Mouse (Mus musculus) adrenal gland, adult 18-20 months (tissue): Measurements from ENCODE around the gene Slc51b. TPM values are rescaled to one million over a fixed set of nuclear protein-coding genes. Genes with fewer than 3 reads are reported as not detected.
A peak's percentile ranks its signal among the peaks of the same experiment; 100 is the strongest.

Experiments used
- DNase-seq, 2 experiments: peaks; one replicate each; pipeline ENCODE4 v3.0.0; 2021 to 2022; ENCODE audit warnings: low spot score in 2 of 2
- long read RNA-seq, 2 experiments: library from polyadenylated mRNA; stranded (forward); transcript quantifications; one replicate each; pipeline ENCODE4 v2.0.0; 2021
- total RNA-seq, 2 experiments: library from RNA; stranded (reverse); gene quantifications; 1 replicate in 1 of 2; 2 replicates in 1 of 2; pipeline ENCODE4 v1.2.3; 2021

Slc51b gene
- not detected for total RNA-seq
- long read RNA-seq, experiment 1: 0 reads
- long read RNA-seq, experiment 2: 0 reads

DNA sequence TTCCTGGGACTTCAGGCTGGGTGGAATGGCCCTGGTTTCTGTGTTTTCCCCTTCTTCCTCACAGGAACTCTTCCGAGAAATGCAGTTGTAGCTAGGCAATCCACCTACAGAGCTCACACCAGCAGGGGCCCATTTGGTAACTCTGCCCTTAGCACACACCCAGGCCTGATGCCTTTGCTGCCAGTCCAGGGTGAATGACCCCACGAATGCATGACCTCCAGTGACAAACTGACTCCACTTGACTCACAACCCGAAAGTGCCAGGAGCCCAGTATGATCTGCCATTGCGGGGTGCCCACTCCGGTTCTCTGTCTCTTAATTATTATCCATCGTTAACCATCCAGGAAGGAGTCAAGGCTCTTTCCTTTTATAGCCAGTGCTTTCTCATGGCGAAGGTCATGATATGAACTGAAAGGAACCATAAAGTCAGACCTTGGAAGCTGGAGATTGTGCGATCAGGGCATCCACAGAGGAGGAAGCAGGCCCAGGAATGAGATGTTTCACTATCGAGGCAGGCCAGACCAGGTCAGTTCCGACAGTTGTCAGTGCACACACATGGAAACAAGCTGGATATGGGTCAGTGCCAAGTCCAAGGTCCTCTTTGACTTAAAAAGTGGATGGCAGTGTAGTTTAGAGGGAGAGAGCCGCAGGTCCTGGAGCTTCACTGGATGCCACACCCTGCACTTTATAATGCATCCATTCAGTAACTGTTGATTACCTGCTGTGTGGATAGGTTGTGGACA, at the start of gene Slc51b:
Slc51b (minus strand) TSS at position 196 of the 742 bp plus-strand sequence.
- DNase-seq: no peak

DNA sequence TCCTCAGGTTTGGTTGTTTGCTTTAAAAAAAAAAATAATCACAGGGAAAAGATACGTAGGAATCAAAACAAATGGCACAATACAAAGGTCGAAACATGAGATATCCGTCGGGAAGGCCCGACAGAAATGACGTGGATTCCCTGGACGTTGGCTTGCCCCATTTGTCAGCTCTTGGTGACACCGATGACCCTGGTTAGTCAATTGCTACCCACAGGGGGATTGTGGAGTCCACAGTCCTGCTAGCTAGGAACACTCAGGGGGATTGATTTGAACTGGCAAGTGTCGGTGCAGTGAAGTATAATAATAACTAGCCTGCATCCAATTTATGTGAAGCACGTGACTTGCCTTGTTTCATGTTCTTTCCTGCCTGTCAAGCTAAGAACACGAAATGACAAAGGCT, 44.9 kb upstream of the Slc51b start:
- no peak for DNase-seq

DNA sequence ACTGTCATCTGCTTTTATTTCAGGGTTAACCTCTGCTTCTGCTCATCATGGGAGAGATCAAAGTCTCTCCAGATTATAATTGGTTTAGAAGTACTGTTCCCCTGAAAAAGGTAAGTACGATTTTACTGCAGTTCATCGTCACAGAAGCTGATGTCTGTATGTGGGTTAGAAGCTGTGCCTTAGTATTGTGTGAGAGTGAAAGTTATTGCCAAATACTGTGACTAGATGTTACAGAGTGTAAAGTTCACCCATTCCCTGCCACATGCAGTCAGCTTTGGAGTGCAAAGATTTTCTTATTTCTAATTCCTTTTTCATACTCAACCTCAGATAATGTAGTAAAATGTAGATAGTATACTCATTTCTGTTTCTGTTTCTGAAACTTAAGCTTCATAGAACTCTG, 42.5 kb upstream of the Slc51b start:
- no peak for DNase-seq

GRCm38 (mm10) chr9:65464161-65464560, 41.4 kb upstream of the Slc51b start:
- peak; percentile 46 to 51 for DNase-seq

GRCm38 (mm10) chr9:65462544-65462943, 39.8 kb upstream of the Slc51b start:
- no peak for DNase-seq

GRCm38 (mm10) chr9:65460732-65461442, 38.1 kb upstream of the Slc51b start, which contains the start of gene Spg21:
Spg21 (plus strand) TSS chr9:65460947.
- peak; percentile 97 to 98 for DNase-seq

GRCm38 (mm10) chr9:65460198-65460597, 37.4 kb upstream of the Slc51b start:
- no peak for DNase-seq

- no peak for DNase-seq
Measured at GRCm38 (mm10) chr9:65458975-65459374, 36.2 kb upstream of the Slc51b start.

- no peak for DNase-seq
Measured at GRCm38 (mm10) chr9:65447951-65448350, 25.2 kb upstream of the Slc51b start.

DNA sequence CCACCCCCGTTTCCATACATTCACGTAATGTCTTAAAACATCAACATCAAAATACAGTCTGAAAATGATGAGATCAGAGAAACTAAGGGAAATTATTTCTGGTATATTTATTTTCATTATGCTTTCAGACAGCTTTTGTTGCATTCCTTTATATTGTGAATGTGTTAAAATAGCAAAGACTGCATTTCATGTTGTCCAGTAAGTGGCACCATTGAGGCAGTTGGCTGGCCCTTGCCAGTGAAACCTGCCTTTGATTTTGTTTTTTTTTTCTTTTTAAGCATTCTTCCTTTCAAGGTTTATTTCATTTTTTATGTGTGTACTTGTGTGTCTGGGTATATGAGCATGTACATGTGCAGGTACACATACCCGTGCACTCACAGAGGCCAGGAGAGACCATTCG, 21.9 kb upstream of the Slc51b start:
- DNase-seq: no peak

GRCm38 (mm10) chr9:65435671-65436301, 13.0 kb upstream of the Slc51b start, which contains the start of gene Mtfmt:
Mtfmt (plus strand) TSS chr9:65435782.
- peak; percentile 92 to 94 for DNase-seq

GRCm38 (mm10) chr9:65435211-65435610, 12.5 kb upstream of the Slc51b start:
- DNase-seq: no peak

GRCm38 (mm10) chr9:65434140-65434539, 11.4 kb upstream of the Slc51b start:
- DNase-seq: peak; percentile 39 to 63

DNA sequence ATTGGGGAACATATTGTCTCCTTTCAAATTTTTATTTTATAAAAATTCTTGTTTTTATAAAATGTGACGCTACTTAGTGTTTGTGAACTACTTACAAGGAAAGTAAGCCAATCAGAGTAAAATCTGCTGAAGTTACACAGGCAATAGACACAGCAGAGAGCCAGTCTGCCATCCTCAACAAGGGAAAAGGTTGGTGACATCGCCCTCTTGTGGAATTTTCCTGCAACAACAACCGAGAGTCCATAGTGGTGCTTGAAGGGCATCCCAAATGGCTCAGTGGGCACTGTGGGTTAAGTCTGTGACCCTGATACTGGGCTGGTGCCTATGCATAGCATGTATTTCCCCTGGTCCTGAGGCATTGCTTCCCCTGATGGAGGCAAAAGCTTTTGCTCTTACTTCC, 9.5 kb upstream of the Slc51b start:
- DNase-seq: peak; percentile 78 to 85

GRCm38 (mm10) chr9:65430921-65431320, 8.2 kb upstream of the Slc51b start:
- no peak for DNase-seq

- DNase-seq: no peak
Measured at GRCm38 (mm10) chr9:65430401-65430800, 7.6 kb upstream of the Slc51b start.

- DNase-seq: no peak
Measured at GRCm38 (mm10) chr9:65428003-65428402, 5.2 kb upstream of the Slc51b start.

DNA sequence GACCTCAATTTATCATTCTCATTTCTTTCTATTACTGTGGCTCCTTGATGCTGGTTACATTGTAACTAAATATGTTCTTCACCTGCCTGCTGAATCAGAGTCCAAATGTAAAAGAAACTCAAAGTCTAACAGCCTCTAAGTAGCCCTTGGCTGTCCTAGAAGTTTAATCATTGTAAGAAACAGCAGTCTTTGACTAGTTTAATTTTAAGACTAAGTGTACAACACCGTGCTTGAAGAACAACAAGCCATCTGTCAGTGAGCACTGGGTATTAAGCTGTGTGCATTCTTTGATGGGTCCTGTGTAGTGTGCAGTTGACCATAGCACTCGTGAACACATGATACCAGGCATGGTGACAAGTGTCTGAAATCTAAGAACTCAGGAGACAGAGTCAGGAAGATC, 4.8 kb upstream of the Slc51b start:
- DNase-seq: no peak

GRCm38 (mm10) chr9:65424393-65424792, 1.6 kb upstream of the Slc51b start:
- DNase-seq: no peak

GRCm38 (mm10) chr9:65419633-65420032, 3.1 kb downstream of the Slc51b start:
- DNase-seq: no peak

GRCm38 (mm10) chr9:65417738-65418137, 5.0 kb downstream of the Slc51b start:
- DNase-seq: no peak

- DNase-seq: no peak
Measured at GRCm38 (mm10) chr9:65411326-65411725, 11.4 kb downstream of the Slc51b start.
